Mouse (Mus musculus): ENCODE results near the gene Adh6a. TPM values are rescaled to one million over a fixed set of nuclear protein-coding genes. Genes with fewer than 3 reads are reported as not detected.
"Not testable (repeated sequence)": the region's sequence is repeated elsewhere in the genome, so short reads cannot be mapped to it uniquely, and the experiment has no call there.

Adh6a gene
- polyA plus RNA-seq, 1 experiment from 2014 or later, result not detected

- 62% methylated on average over 4 of the region's 4 CpGs for WGBS
- not testable (repeated sequence) for H3K4me2 ChIP-seq; H3K27ac ChIP-seq (ENCODE audit: low read depth, low read length); H3K9me3 ChIP-seq (ENCODE audit: control insufficient read depth, low read length); H3K27me3 ChIP-seq (ENCODE audit: control insufficient read depth, insufficient read depth, low read length); DNase-seq (ENCODE audit: low spot score, missing footprints); H3K9ac ChIP-seq (ENCODE audit: low read length); H3K36me3 ChIP-seq (ENCODE audit: control insufficient read depth, insufficient read depth, low read length); H3K4me1 ChIP-seq (ENCODE audit: control insufficient read depth, insufficient read depth, low read length); H3K4me3 ChIP-seq (ENCODE audit: low read depth, low read length); ATAC-seq (ENCODE audit: low FRiP score)
Measured at GRCm38 (mm10) chr3:138370289-138370688, 57.2 kb downstream of the Adh6a start.

GRCm38 (mm10) chr3:138373920-138374319 lies 60.8 kb downstream of the Adh6a start:
- Histone ChIP-seq H3K4me2 (no peak overlapping the region), H3K9ac (ENCODE audit: low read length) (no peak overlapping the region), H3K27me3 (ENCODE audit: control insufficient read depth, insufficient read depth, low read length) (no peaks in the 10 kb centered on the region), H3K9me3 (ENCODE audit: control insufficient read depth, low read length) (no peaks in the 10 kb centered on the region), H3K4me3 (ENCODE audit: low read depth, low read length) (no peak overlapping the region), H3K36me3 (ENCODE audit: control insufficient read depth, insufficient read depth, low read length) (no peaks in the 10 kb centered on the region), H3K27ac (ENCODE audit: low read depth, low read length) (no peak overlapping the region), H3K4me1 (ENCODE audit: control insufficient read depth, insufficient read depth, low read length) (no peaks in the 10 kb centered on the region)
- ATAC-seq (ENCODE audit: low FRiP score), result no peak
- 73% methylated on average over 4 of the region's 4 CpGs for whole genome bisulfite sequencing
- DNase-seq (ENCODE audit: low spot score, missing footprints), result no peak

- 89% methylated on average over 2 of the region's 2 CpGs for WGBS
- Histone ChIP-seq H3K4me3 (ENCODE audit: low read depth, low read length) (no peak overlapping the region), H3K4me1 (ENCODE audit: control insufficient read depth, insufficient read depth, low read length) (no peaks in the 10 kb centered on the region), H3K36me3 (ENCODE audit: control insufficient read depth, insufficient read depth, low read length) (no peaks in the 10 kb centered on the region), H3K27ac (ENCODE audit: low read depth, low read length) (no peak overlapping the region), H3K27me3 (ENCODE audit: control insufficient read depth, insufficient read depth, low read length) (no peaks in the 10 kb centered on the region), H3K4me2 (no peak overlapping the region), H3K9ac (ENCODE audit: low read length) (no peak overlapping the region), H3K9me3 (ENCODE audit: control insufficient read depth, low read length) (no peaks in the 10 kb centered on the region)
- ATAC-seq (ENCODE audit: low FRiP score) (no peak), DNase-seq (ENCODE audit: low spot score, missing footprints) (no peak)
Measured at GRCm38 (mm10) chr3:138375148-138375547, 62.1 kb downstream of the Adh6a start.

Other genes with a start within 250 kb of the Adh6a start
- 0.01 and 0.08 TPM in 2 replicates for gene 1110002E22Rik, start 248.2 kb upstream of the Adh6a start, polyA plus RNA-seq (2014; fragmentation: Nextera tagmentation; extraction: Ambion mirVana)
- gene Gm5105, start 245.9 kb upstream of the Adh6a start, polyA plus RNA-seq (2014; fragmentation: Nextera tagmentation; extraction: Ambion mirVana), result not detected in 2 replicates
- gene Trmt10a, start 169.8 kb upstream of the Adh6a start, polyA plus RNA-seq (2014; fragmentation: Nextera tagmentation; extraction: Ambion mirVana), result 14.9 and 19.5 TPM in 2 replicates
- gene Mttp, start 168.3 kb upstream of the Adh6a start, polyA plus RNA-seq (2014; fragmentation: Nextera tagmentation; extraction: Ambion mirVana), result 10.0 and 10.7 TPM in 2 replicates
- not detected in 2 replicates for gene 4930579F01Rik, start 119.5 kb upstream of the Adh6a start, polyA plus RNA-seq (2014; fragmentation: Nextera tagmentation; extraction: Ambion mirVana)
- 0.11 and 0.16 TPM in 2 replicates for gene Adh7, start 95.5 kb upstream of the Adh6a start, polyA plus RNA-seq (2014; fragmentation: Nextera tagmentation; extraction: Ambion mirVana)
- gene Adh1, start 52.3 kb upstream of the Adh6a start, polyA plus RNA-seq (2014; fragmentation: Nextera tagmentation; extraction: Ambion mirVana), result 0.23 and 0.48 TPM in 2 replicates
- gene Adh6b, start 28.5 kb downstream of the Adh6a start, polyA plus RNA-seq (2014; fragmentation: Nextera tagmentation; extraction: Ambion mirVana), result 0.33 and 0.41 TPM in 2 replicates
- gene Adh4, start 102.2 kb downstream of the Adh6a start, polyA plus RNA-seq (2014; fragmentation: Nextera tagmentation; extraction: Ambion mirVana), result not detected in 2 replicates
- 279 and 283 TPM in 2 replicates for gene Adh5, start 129.8 kb downstream of the Adh6a start, polyA plus RNA-seq (2014; fragmentation: Nextera tagmentation; extraction: Ambion mirVana)
- gene Metap1, start 176.2 kb downstream of the Adh6a start, polyA plus RNA-seq (2014; fragmentation: Nextera tagmentation; extraction: Ambion mirVana), result 49.2 and 53.7 TPM in 2 replicates
- gene Eif4e, start 212.9 kb downstream of the Adh6a start, polyA plus RNA-seq (2014; fragmentation: Nextera tagmentation; extraction: Ambion mirVana), result 493 and 516 TPM in 2 replicates